Mouse (Mus musculus) liver, postnatal 0 days (tissue): ENCODE results near the gene Creg2. TPM values are rescaled to one million over a fixed set of nuclear protein-coding genes. Genes with fewer than 3 reads are reported as not detected.

Experiments
- ATAC-seq: fragments of 200-750 bp; cut with Nextera tagmentation; 2 replicates; pipeline ENCODE4 v1.8.0; 2017; ENCODE audit warnings: mild to moderate bottlenecking, moderate library complexity
- DNase-seq: peaks from one replicate; pipeline ENCODE4 v3.0.0-alpha.2; 2016
- H3K27ac ChIP-seq: fragments of 300-500 bp; sonication (generic); 2 replicates; pipeline ENCODE4 v1.5.1; 2014; ENCODE audit warnings: antibody characterized with exemption, moderate library complexity, mild to moderate bottlenecking, low read depth
- H3K27me3 ChIP-seq: fragments of 300-500 bp; sonication (generic); 2 replicates; pipeline ENCODE4 v1.6.1; 2014; ENCODE audit warnings: low read length, control low read depth, mixed read lengths; ENCODE audit not compliant: insufficient read depth
- H3K36me3 ChIP-seq: fragments of 300-500 bp; sonication (generic); replicated peaks from 2 replicates; pipeline ENCODE4 v1.6.1; 2014; ENCODE audit warnings: mild to moderate bottlenecking, control low read depth, low read length, moderate library complexity, mixed read lengths; ENCODE audit not compliant: insufficient read depth
- H3K4me1 ChIP-seq: fragments of 300-500 bp; sonication (generic); 2 replicates; pipeline ENCODE4 v1.6.1; 2014; ENCODE audit warnings: antibody characterized with exemption, mild to moderate bottlenecking, control low read depth; ENCODE audit not compliant: insufficient read depth
- H3K4me2 ChIP-seq: fragments of 300-500 bp; sonication (generic); 2 replicates; pipeline ENCODE4 v1.6.1; 2014; ENCODE audit warnings: low read depth, mild to moderate bottlenecking, low read length, moderate library complexity, mixed read lengths
- H3K4me3 ChIP-seq: fragments of 300-500 bp; sonication (generic); 2 replicates; pipeline ENCODE4 v1.5.1; 2014; ENCODE audit warnings: low read depth, low read length
- H3K9ac ChIP-seq: fragments of 300-500 bp; sonication (generic); replicated peaks from 2 replicates; pipeline ENCODE4 v1.6.1; 2014; ENCODE audit warnings: mild to moderate bottlenecking, moderate library complexity
- H3K9me3 ChIP-seq: fragments of 300-500 bp; sonication (generic); 2 replicates; pipeline ENCODE4 v1.6.1; 2016; ENCODE audit warnings: mild to moderate bottlenecking, control low read depth, low read length, mixed read lengths
- CTCF ChIP-seq: sonication (generic); IDR thresholded peaks from 2 replicates; pipeline ENCODE4 v1.5.1; 2016; ENCODE audit warnings: antibody characterized with exemption, low read depth
- EP300 ChIP-seq: IDR thresholded peaks from 2 replicates; pipeline ENCODE4 v1.6.1; 2016; ENCODE audit warnings: antibody characterized with exemption, low read depth, mild to moderate bottlenecking
- WGBS: fragments of 180-500 bp; shearing (Covaris S2); extraction: QIAGEN DNeasy Blood & Tissue Kit; methylation state at CpG from one replicate; pipeline ENCODE4 v1.1.7; 2014; ENCODE audit not compliant: insufficient replicate concordance; 5-methylcytosine and 5-hydroxymethylcytosine counted together
- polyA plus RNA-seq: library from polyadenylated mRNA; unstranded; fragments of >200 nt; fragmentation: Nextera tagmentation; extraction: Ambion mirVana; gene quantifications from 2 replicates; pipeline ENCODE4 v1.2.1, GENCODE M21; 2015

Gene Creg2
- polyA plus RNA-seq, 1 experiment from 2014 or later: not detected

DNA sequence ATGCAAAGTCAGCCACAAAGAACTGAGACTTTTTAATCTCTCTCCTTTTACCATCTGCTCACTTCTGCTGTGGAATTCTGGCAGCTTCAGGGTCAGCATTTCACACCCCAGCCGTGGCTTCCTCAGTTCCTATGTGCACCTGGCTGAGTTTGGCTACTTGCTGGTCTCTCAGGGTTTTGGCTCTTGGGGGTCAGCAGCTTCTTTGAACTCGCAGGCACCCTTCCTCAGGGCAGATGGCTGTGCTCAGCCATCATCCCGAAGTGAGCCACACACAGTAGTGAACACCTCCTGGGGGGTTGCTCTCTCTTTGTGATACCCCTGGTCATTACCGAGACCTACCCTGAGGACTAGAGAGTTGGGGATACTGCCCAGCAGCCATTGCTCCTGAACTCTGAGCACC lies 39.8 kb upstream of the Creg2 start:
- Histone ChIP-seq H3K9ac (no peak overlapping the region), H3K9me3 (no peaks in the 10 kb centered on the region), H3K4me1 (peaks cover 7% of the 10 kb centered on the region), H3K27me3 (no peaks in the 10 kb centered on the region), H3K4me2 (no peak overlapping the region), H3K4me3 (no peak overlapping the region), H3K36me3 (no peaks in the 10 kb centered on the region), H3K27ac (no peak overlapping the region)
- DNase-seq (no peak), ATAC-seq (no peak)
- TF ChIP-seq EP300 (no peak), CTCF (no peak)
- 71% methylated on average over 4 of the region's 4 CpGs for WGBS

DNA sequence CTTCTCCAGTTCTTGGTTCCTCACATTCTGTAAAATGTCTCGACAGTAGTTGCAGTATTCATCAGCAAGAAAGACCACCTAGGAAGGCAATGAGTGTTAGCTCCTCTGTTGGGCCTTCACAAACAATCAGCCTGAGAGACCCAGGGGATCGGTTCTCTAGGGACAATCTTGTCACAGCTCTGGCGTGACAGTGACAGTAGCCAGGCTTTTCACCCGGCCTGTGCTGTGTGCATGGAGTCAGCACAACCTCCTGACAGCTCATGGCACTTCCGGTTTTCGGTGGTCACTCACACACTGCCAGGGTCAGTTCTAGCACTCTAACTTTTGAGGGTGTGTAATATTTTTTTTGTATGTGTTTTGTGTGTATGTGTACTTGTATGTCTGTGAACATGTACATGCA lies 37.3 kb upstream of the Creg2 start:
- ATAC-seq (no peak), DNase-seq (no peak)
- Histone ChIP-seq H3K4me3 (no peak overlapping the region), H3K4me2 (no peak overlapping the region), H3K9ac (no peak overlapping the region), H3K9me3 (no peaks in the 10 kb centered on the region), H3K4me1 (no peaks in the 10 kb centered on the region), H3K27me3 (no peaks in the 10 kb centered on the region), H3K27ac (no peak overlapping the region), H3K36me3 (no peaks in the 10 kb centered on the region)
- WGBS: 60% methylated on average over 6 of the region's 6 CpGs
- no peak for TF ChIP-seq EP300
- TF ChIP-seq CTCF: no peak

DNA sequence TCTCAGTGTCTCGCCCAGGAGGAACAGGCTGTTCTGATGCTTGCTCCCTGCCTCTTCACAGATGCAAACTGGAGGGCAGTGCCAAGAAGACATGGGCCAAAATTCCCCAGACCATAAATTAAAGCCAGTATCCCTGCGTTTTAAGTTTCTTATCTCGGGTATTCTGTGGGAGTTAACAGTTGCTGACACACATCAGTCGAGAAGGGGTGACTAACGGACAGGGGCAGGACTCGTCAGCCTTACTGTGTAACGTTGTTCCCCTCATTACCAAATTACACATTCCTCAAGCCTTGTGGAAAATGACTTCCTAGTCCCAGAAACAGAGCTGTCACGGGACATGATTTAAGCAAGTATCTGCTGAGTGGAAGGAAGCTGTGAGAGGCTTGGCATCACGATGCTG lies 36.0 kb upstream of the Creg2 start:
- Histone ChIP-seq H3K27ac (no peak overlapping the region), H3K27me3 (no peaks in the 10 kb centered on the region), H3K9me3 (no peaks in the 10 kb centered on the region), H3K4me3 (no peak overlapping the region), H3K4me1 (no peaks in the 10 kb centered on the region), H3K4me2 (no peak overlapping the region), H3K9ac (no peak overlapping the region), H3K36me3 (no peaks in the 10 kb centered on the region)
- no peak for DNase-seq
- ATAC-seq: no peak
- TF ChIP-seq EP300 (no peak), CTCF (no peak)
- 46% methylated on average over 9 of the region's 9 CpGs for WGBS

DNA sequence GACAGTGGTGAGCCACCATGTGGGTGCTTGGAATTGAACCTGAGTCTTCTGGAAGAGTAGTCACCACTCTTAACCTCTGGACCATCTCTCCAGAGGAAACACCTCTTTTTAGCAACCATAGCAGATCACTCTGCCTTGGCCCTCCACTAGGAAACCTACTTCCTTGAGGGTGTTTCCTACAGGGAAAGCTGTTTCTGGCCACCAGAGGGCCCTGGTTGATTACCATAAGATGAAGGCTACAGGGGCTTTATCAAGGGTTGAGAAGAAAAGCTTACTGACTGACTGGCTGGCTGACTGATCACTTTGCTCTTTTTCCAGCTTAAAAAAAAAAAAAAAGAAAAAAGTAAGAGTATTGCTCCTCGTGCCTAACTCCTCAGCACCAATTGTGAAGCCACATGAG lies 34.6 kb upstream of the Creg2 start:
- peak; percentile 59 for DNase-seq
- no peak overlapping the region for H3K27ac ChIP-seq
- H3K9ac ChIP-seq: no peak overlapping the region
- no peak overlapping the region for H3K4me2 ChIP-seq
- WGBS: 0% methylated on average over 1 of the region's 1 CpGs
- H3K9me3 ChIP-seq: no peaks in the 10 kb centered on the region
- no peaks in the 10 kb centered on the region for H3K27me3 ChIP-seq
- TF ChIP-seq CTCF: peak; percentile 76
- no peak for TF ChIP-seq EP300
- no peak for ATAC-seq
- H3K4me1 ChIP-seq: no peaks in the 10 kb centered on the region
- no peaks in the 10 kb centered on the region for H3K36me3 ChIP-seq
- no peak overlapping the region for H3K4me3 ChIP-seq

DNA sequence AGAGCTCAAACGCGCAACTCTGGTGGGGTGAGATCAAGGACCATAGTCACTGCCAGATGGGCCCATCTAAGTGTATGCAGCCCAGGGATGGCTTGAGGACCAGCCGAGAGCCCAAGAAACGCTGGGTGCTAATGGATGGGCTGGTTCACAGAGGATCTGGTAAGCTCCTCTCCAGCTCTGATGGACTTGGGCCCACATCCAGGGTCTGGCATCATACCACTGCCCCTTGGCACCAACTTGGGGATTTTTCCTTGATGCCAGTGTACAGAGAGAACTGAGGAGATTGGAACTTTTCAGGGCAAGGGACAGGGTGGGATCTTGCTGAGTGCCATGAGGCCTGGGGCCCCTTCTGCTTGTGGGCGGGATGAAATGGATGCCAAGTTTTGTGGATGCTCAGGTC lies 30.4 kb upstream of the Creg2 start:
- H3K4me2 ChIP-seq: no peak overlapping the region
- no peaks in the 10 kb centered on the region for H3K4me1 ChIP-seq
- no peaks in the 10 kb centered on the region for H3K27me3 ChIP-seq
- no peak overlapping the region for H3K9ac ChIP-seq
- ATAC-seq (no peak), DNase-seq (no peak)
- H3K4me3 ChIP-seq: no peak overlapping the region
- TF ChIP-seq CTCF (no peak), EP300 (no peak)
- H3K27ac ChIP-seq: no peak overlapping the region
- H3K36me3 ChIP-seq: no peaks in the 10 kb centered on the region
- WGBS: 74% methylated on average over 5 of the region's 5 CpGs
- H3K9me3 ChIP-seq: no peaks in the 10 kb centered on the region

DNA sequence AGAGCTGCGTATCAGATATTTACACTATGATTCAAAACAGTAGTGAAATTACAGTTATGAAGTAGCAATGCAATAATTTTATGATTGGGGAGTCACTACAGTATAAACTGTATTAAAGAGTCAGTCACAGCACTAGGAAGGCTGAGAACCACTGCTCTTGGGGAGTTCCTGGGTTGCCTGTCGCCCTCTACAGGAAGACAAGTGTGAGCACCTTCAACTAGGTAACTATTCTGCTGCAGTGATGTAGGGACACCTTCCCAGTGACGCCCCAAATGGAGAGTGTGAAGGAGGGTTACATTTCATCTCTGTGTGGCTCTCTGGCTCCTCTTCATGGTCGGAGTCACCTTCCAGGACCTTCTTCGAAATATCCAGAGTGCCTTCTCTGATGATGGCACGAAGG lies 29.3 kb upstream of the Creg2 start:
- DNase-seq (no peak), ATAC-seq (no peak)
- WGBS: 60% methylated on average over 6 of the region's 6 CpGs
- Histone ChIP-seq H3K4me2 (no peak overlapping the region), H3K4me1 (no peaks in the 10 kb centered on the region), H3K9ac (no peak overlapping the region), H3K36me3 (no peaks in the 10 kb centered on the region), H3K27ac (no peak overlapping the region), H3K9me3 (no peaks in the 10 kb centered on the region), H3K27me3 (no peaks in the 10 kb centered on the region), H3K4me3 (no peak overlapping the region)
- TF ChIP-seq CTCF (peak; percentile 59), EP300 (no peak)

DNA sequence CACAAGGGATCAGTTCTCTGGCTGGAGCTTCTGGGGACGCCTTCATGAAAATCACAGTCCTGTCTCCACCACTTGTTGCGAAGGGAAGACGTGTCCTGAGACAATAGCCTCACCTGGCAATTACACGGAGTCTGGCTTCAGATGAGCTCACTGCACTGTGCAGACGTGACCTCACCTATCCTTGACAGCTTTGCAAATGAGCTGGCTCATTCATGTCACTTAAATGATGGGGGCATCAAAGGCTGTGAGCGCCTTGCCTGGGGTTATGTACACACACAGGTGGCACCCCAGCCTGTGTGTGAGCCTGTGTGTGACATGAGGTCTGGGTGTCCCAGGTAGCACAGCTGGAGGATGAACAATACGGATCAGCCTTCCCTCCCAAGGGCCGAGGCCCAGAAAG lies 27.6 kb upstream of the Creg2 start:
- H3K9ac ChIP-seq: no peak overlapping the region
- H3K9me3 ChIP-seq: no peaks in the 10 kb centered on the region
- H3K36me3 ChIP-seq: no peaks in the 10 kb centered on the region
- TF ChIP-seq EP300 (no peak), CTCF (no peak)
- no peak overlapping the region for H3K27ac ChIP-seq
- no peaks in the 10 kb centered on the region for H3K4me1 ChIP-seq
- DNase-seq (no peak), ATAC-seq (no peak)
- no peak overlapping the region for H3K4me2 ChIP-seq
- no peaks in the 10 kb centered on the region for H3K27me3 ChIP-seq
- H3K4me3 ChIP-seq: no peak overlapping the region
- 70% methylated on average over 8 of the region's 8 CpGs for WGBS
